Mouse (Mus musculus): Measurements from ENCODE around the gene Myo3a. TPM values are rescaled to one million over a fixed set of nuclear protein-coding genes. Genes with fewer than 3 reads are reported as not detected.

Myo3a gene
- total RNA-seq, 2 experiments from 2014 or later = not detected

Small RNAs within 50 kb of the gene (microRNA-seq; reads per million reads assigned to microRNA genes)
- gene Gm23636 (0 reads per million in 2 experiments), gene Mir3967 (0 reads per million in 2 experiments)
